Mouse (Mus musculus) heart, adult 2 months (tissue): ENCODE measurements at regions not wholly inside any gene's neighbourhood (a gene's known extent, or its start where the extent isn't known, plus 50 kb on each side); places are given as distances from the start of the nearest gene placed in this dataset.

Source experiments
- CTCF ChIP-seq: fragments of 200-600 bp; IDR thresholded peaks from 2 replicates; pipeline ENCODE4 v1.8.1; 2022; ENCODE audit warnings: antibody characterized with exemption, mild to moderate bottlenecking, moderate library complexity
- EP300 ChIP-seq: fragments of 200-500 bp; IDR thresholded peaks from 2 replicates; pipeline ENCODE4 v1.6.1; 2011; ENCODE audit warnings: low read depth, low read length, control low read depth; ENCODE audit not compliant: insufficient read depth
- POLR2A ChIP-seq: fragments of 200-500 bp; IDR thresholded peaks from 2 replicates; pipeline ENCODE4 v1.6.1; 2011; ENCODE audit warnings: mild to moderate bottlenecking, low read depth, low read length, control low read depth; ENCODE audit not compliant: insufficient read depth

DNA sequence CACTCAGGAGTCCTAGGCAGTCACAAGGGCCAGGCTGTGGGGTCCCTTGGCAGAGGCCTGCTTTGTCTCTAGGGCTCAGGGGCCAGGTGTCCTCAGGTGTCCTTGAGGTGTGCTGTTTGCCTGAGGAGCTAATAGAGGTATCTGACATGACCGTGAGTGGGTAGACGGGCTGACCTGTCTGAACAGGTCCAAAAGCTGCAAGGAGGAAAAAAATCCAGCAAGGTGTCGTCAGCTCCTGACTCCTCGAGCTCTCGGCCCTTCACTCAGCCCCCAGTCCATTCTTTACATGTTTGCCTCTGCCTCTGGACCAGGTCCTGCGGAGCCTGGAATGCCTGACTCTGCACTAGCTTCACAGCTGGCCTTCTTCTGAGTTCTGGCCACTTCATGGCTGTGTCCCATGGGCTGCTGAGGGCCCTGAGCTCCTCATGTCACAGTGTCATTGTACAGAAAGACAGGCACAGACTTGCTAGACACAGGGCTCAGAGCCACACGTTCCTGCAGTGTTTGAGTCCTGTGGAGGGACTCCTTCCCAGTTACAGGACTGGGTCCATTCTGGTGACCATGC is 51.9 kb upstream of the Haao start:
- no peak for TF ChIP-seq CTCF
- no peak for TF ChIP-seq POLR2A
- TF ChIP-seq EP300 = no peak
